Mouse (Mus musculus) kidney, adult 2 months (tissue): ENCODE data around the gene Zrsr2.

Experiments used
- CTCF ChIP-seq: fragments of 200-500 bp; conservative IDR thresholded peaks from 2 replicates; pipeline ENCODE4 v1.5.1; 2011; ENCODE audit warnings: low read depth, mild to moderate bottlenecking, control low read depth, low read length, moderate library complexity, mixed read lengths; ENCODE audit not compliant: insufficient read depth, insufficient read length
- POLR2A ChIP-seq: fragments of 200-500 bp; IDR thresholded peaks from one replicate; pipeline ENCODE4 v1.6.1; 2011; ENCODE audit warnings: low read depth, low read length, control low read depth

GRCm38 (mm10) chrX:163938587-163938986 is 19.9 kb downstream of the Zrsr2 start:
- TF ChIP-seq POLR2A (no peak), CTCF (no peak)
